ENCODE assay signal across 13 mouse cellular contexts in the genomic region with DNA sequence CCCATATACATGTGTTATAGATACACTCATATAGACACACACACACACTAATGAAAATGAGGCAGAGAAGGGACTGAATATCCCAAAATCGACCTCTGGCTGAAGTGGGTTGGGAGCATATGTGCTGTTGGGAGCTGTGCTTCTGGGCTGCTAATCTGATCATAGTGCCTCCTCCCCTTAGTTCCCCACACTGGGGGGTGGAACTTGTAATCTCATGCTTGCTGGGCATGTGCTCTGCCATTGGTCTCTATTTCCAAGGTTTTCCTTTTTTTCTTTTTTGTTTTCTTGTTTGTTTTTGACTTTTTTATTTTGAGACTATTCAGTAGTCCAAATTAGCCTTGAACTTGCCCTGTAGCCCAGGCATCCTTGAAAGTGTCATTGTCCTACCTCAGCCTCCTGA.
"Had no signal": no experiment of that assay in that cellular context is flagged by ENCODE, and none has a peak within 500 bp of the region (broad histone marks: within the 10 kb centered on the region; RNA-seq: fewer than 3 reads in every experiment).

No protein-coding gene starts in this region.

- H3K27me3 ChIP-seq: midbrain, embryonic 15.5 days; neural tube, embryonic 12.5 days had no signal

- H3K4me1 ChIP-seq: midbrain, embryonic 15.5 days; neural tube, embryonic 12.5 days had no signal

- H3K36me3 ChIP-seq: limb, embryonic 10.5 days; midbrain, embryonic 15.5 days; neural tube, embryonic 12.5 days had no signal

- H3K4me2 ChIP-seq: midbrain, embryonic 11.5 days; midbrain, embryonic 15.5 days; neural tube, embryonic 12.5 days had no signal

- H3K4me3 ChIP-seq: left cerebral cortex, adult 2 months; limb, embryonic 10.5 days; midbrain, embryonic 15.5 days; neural tube, embryonic 12.5 days had no signal

- ATAC-seq: inflammation-experienced regulatory T-cells, adult 6 months; intestine, postnatal 0 days; midbrain, embryonic 15.5 days had no signal

- DNase-seq: kidney, adult 8-10 months; kidney, postnatal 25 days; lung, postnatal 36 days; right cerebral cortex, adult 18-20 months; right cerebral cortex, postnatal 25 days; thymus, postnatal 36 days had no signal

- H3K27ac ChIP-seq: left cerebral cortex, adult 2 months; limb, embryonic 10.5 days; midbrain, embryonic 15.5 days; neural tube, embryonic 12.5 days had no signal

- H3K9me3 ChIP-seq: limb, embryonic 10.5 days; midbrain, embryonic 15.5 days; neural tube, embryonic 12.5 days had no signal

- H3K9ac ChIP-seq: midbrain, embryonic 15.5 days; neural tube, embryonic 12.5 days had no signal
